Mouse (Mus musculus) testis, adult 2 months (tissue): ENCODE data around the gene Krt16. TPM values are rescaled to one million over a fixed set of nuclear protein-coding genes. Genes with fewer than 3 reads are reported as not detected.

ENCODE experiments used
- H3K27ac ChIP-seq: fragments of 200-500 bp; 2 replicates; pipeline ENCODE4 v1.5.1; 2012; ENCODE audit warnings: low read depth, low read length; ENCODE audit not compliant: control insufficient read depth, insufficient read depth
- H3K27me3 ChIP-seq: fragments of 200-500 bp; 2 replicates; pipeline ENCODE4 v1.6.1; 2012; ENCODE audit warnings: mild to moderate bottlenecking, low read length, moderate library complexity; ENCODE audit not compliant: control insufficient read depth, insufficient read depth
- H3K36me3 ChIP-seq: fragments of 200-500 bp; 2 replicates; pipeline ENCODE4 v1.6.1; 2012; ENCODE audit warnings: mild to moderate bottlenecking, low read length; ENCODE audit not compliant: control insufficient read depth, insufficient read depth
- H3K4me1 ChIP-seq: fragments of 200-500 bp; 2 replicates; pipeline ENCODE4 v1.6.1; 2012; ENCODE audit warnings: low read length; ENCODE audit not compliant: control insufficient read depth, insufficient read depth
- H3K4me3 ChIP-seq: fragments of 200-500 bp; 2 replicates; pipeline ENCODE4 v1.5.1; 2012; ENCODE audit warnings: low read depth, mild to moderate bottlenecking, low read length, moderate library complexity, mixed read lengths; ENCODE audit not compliant: control insufficient read depth
- CTCF ChIP-seq: fragments of 200-500 bp; IDR thresholded peaks from 2 replicates; pipeline ENCODE4 v1.5.1; 2012; ENCODE audit warnings: low read depth, mild to moderate bottlenecking, inconsistent platforms, low read length, moderate library complexity; ENCODE audit not compliant: control insufficient read depth, insufficient read depth, insufficient replicate concordance
- POLR2A ChIP-seq: fragments of 200-500 bp; IDR thresholded peaks from 2 replicates; pipeline ENCODE4 v1.6.1; 2012; ENCODE audit warnings: low read depth, mild to moderate bottlenecking, inconsistent platforms, low read length, moderate library complexity; ENCODE audit not compliant: control insufficient read depth
- polyA plus RNA-seq: library from polyadenylated mRNA; depleted of rRNA; stranded (reverse); fragments of >200 nt; gene quantifications from 2 replicates; pipeline ENCODE4 v1.2.3, GENCODE M21; 2012

Krt16 gene
- polyA plus RNA-seq, 1 experiment, result not detected

DNA sequence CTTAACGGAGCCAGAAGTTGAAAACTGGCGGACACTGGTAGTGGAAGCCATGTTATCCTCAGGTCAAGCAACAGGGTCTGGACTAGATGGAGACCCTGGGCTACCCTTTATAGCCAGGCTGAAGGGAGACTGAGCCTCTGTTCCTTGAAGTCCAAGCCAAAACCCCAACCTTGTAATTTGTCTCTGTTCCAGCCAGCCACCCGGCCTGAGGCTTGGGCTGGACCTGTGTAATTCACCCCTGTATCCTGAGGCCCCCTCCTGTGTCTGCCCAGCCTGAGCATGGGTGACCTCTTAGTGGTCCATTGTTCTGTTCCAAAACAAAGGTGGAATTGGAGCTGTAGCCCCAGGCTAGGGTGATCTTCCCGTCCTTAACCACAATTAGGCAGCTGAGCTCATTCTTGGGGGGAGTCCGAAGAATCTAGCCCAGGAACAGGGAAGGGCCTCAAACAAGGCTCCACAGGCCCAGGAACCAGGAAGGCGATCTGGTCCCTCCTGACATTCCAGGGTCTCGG, 21.2 kb upstream of the Krt16 start, which contains the start of gene Krt42:
TSS of gene Krt42 (minus strand) at position 51 of the 512 bp plus-strand sequence.
- no peak for TF ChIP-seq POLR2A
- TF ChIP-seq CTCF, result no peak
- no peaks in the 10 kb centered on the region for H3K4me1 ChIP-seq
- H3K4me3 ChIP-seq, result no peak within 1 kb of the TSS
- H3K27ac ChIP-seq, result no peak within 1 kb of the TSS
- no peaks in the 10 kb centered on the region for H3K36me3 ChIP-seq
- no peaks in the 10 kb centered on the region for H3K27me3 ChIP-seq

DNA sequence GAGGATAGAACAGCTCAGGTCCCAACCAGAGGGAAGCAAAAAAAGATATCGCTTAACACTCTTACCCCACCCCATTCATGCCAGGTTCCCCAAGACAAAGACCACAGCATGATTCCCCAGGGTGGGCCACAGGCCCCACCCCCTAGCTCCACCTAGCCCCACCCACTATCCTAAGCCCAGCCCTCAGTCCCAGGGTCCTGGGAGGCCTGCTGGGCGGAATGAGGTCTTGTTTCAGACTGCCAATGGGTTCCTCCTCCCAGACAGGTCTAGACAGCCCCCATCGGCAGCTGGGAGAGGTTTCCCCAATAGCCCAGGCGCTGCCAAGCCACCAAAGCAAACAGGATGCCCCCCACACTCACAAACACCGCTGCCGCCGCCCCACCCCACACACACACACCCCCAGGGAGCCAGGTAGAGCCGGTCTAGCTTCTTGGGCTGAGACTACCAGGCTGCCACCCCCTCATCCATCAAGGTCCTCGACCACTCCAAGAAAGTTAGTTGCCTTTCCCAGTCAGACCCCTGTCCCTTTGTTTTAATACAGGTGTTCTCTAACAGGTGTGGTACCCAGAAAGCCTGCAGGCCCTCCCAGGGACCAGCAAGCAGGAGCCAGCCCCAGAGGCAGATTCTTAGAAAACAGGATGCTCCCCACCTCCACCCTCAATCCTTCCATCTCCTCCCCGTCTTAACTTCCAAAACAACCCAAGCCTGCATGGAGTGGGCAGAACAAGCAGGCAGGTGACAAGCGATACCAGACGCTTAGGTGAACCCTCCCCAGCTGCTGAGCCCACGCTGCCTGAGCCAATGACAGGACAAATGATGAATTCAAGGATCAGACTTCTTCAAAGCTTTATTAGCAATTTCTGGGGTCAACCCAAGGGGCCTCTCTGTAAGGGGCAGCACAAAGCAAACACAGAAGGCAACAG, 13.6 kb upstream of the Krt16 start:
- Histone ChIP-seq H3K4me3 (no peak overlapping the region), H3K27ac (no peak overlapping the region), H3K36me3 (no peaks in the 10 kb centered on the region), H3K4me1 (no peaks in the 10 kb centered on the region), H3K27me3 (no peaks in the 10 kb centered on the region)
- no peak for TF ChIP-seq POLR2A

DNA sequence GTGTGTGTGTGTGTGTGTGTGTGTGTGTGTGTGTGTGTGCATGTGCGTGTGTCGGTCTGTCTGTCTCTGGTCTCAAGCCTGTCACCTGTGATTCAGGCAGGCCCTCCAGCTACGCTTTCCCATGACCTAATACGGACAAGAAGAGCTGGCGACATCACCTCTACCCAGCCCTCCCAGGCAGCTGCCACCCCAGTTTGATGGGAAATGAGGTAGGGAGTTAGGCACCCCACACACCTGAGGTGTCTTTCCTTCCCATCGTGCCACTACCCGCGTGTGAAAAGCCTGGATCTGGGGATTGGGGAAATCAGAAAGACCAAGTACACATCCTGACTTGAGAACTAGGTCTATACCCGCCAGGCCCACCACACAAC, 12.5 kb upstream of the Krt16 start:
- TF ChIP-seq CTCF (no peak), POLR2A (no peak)
- H3K27me3 ChIP-seq, result no peaks in the 10 kb centered on the region
- no peaks in the 10 kb centered on the region for H3K4me1 ChIP-seq
- H3K4me3 ChIP-seq, result no peak overlapping the region
- H3K36me3 ChIP-seq, result no peaks in the 10 kb centered on the region
- no peak overlapping the region for H3K27ac ChIP-seq

GRCm38 (mm10) chr11:100260514-100261234, 12.0 kb upstream of the Krt16 start, which contains the start of gene Krt17:
TSS of gene Krt17 (minus strand) at chr11:100261029.
- H3K36me3 ChIP-seq, result no peaks in the 10 kb centered on the region
- H3K4me3 ChIP-seq, result no peak within 1 kb of the TSS
- H3K27ac ChIP-seq, result no peak within 1 kb of the TSS
- H3K27me3 ChIP-seq, result no peaks in the 10 kb centered on the region
- TF ChIP-seq POLR2A (no peak), CTCF (no peak)
- no peaks in the 10 kb centered on the region for H3K4me1 ChIP-seq

DNA sequence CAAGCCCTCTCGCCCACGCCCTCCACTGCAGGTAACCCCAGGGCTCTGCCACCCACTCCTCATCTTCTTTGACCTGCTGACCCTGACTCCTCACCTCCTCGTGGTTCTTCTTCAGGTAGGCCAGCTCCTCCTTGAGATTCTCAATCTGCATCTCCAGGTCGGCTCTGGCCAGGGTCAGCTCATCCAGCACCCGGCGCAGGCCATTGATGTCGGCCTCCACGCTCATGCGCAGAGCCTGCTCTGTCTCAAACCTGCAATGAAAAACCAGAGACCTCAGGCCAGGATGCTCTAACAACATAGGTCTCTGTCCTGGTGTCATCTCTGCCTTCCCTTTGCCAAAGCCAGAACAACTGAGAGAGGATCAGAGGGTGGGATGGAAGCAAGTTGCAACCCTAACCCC, 10.4 kb upstream of the Krt16 start:
- H3K27me3 ChIP-seq, result no peaks in the 10 kb centered on the region
- H3K36me3 ChIP-seq, result no peaks in the 10 kb centered on the region
- no peak for TF ChIP-seq CTCF
- TF ChIP-seq POLR2A, result no peak
- H3K4me3 ChIP-seq, result no peak overlapping the region
- no peak overlapping the region for H3K27ac ChIP-seq
- no peaks in the 10 kb centered on the region for H3K4me1 ChIP-seq

- TF ChIP-seq CTCF (no peak), POLR2A (no peak)
- Histone ChIP-seq H3K4me3 (no peak overlapping the region), H3K27ac (no peak overlapping the region), H3K36me3 (no peaks in the 10 kb centered on the region), H3K27me3 (no peaks in the 10 kb centered on the region), H3K4me1 (no peaks in the 10 kb centered on the region)
Observed at GRCm38 (mm10) chr11:100257967-100258366, 9.3 kb upstream of the Krt16 start.

- Histone ChIP-seq H3K4me1 (no peaks in the 10 kb centered on the region), H3K27me3 (no peaks in the 10 kb centered on the region), H3K4me3 (no peak overlapping the region), H3K36me3 (no peaks in the 10 kb centered on the region), H3K27ac (no peak overlapping the region)
- TF ChIP-seq POLR2A (no peak), CTCF (no peak)
Observed at GRCm38 (mm10) chr11:100255514-100255913, 6.8 kb upstream of the Krt16 start.
